Mouse (Mus musculus) thymus, postnatal 25 days (tissue): Measurements from ENCODE around the gene Apol7e.
"Not testable (repeated sequence)": the region's sequence is repeated elsewhere in the genome, so short reads cannot be mapped to it uniquely, and the experiment has no call there.

Experiments used
- DNase-seq: peaks from one replicate; pipeline ENCODE4 v3.0.0; 2022

The Apol7e gene

DNA sequence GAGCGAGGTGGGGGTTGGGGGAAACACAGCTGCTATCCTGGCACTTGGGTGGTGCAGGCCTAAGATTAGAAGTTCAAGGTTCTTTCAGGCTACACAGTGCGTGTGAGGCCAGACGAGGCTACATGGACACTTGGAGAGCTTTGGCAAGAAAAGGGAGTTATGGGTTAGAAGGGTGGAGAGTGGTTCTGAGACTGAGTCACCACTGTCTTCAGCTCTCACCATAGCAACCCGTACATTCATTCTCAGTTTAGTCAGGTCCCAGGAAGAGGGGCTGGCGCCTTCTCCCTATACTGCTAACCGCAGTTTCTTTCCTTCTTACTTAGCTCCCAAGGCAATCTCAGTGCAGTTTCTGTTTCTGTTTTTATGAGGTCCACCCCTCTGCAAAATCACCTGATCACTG lies 42.9 kb downstream of the Apol7e start:
- not testable (repeated sequence) for DNase-seq

- no peak for DNase-seq
These were observed 46.0 kb downstream of the Apol7e start for GRCm38 (mm10) chr15:77744632-77745031.

DNA sequence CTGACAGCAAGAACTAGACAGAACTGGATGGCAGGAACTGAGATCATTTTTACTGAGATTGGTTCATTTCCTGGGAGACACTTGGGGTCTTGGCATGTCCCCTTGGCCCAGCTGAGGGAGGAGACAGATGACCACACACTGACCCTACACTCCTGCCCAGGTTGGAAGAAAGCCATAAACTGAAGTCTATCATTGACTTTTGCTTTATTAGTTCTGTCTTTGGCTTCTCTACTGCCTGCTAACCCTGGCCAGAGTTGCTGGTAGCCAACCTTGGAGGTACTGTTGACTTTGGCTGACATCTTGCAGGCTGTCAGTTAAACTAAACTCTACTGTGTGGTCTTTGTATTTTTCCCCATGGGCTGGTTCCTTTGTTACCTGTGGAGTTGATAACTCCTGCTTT lies 46.4 kb downstream of the Apol7e start:
- DNase-seq = no peak

GRCm38 (mm10) chr15:77746326-77746725 lies 47.7 kb downstream of the Apol7e start:
- no peak for DNase-seq

GRCm38 (mm10) chr15:77748414-77748813 lies 49.8 kb downstream of the Apol7e start:
- DNase-seq = no peak

- no peak for DNase-seq
These were observed 51.1 kb downstream of the Apol7e start for GRCm38 (mm10) chr15:77749717-77750116.

- DNase-seq = peak; percentile 63
These were observed 51.8 kb downstream of the Apol7e start for GRCm38 (mm10) chr15:77750461-77750860.

DNA sequence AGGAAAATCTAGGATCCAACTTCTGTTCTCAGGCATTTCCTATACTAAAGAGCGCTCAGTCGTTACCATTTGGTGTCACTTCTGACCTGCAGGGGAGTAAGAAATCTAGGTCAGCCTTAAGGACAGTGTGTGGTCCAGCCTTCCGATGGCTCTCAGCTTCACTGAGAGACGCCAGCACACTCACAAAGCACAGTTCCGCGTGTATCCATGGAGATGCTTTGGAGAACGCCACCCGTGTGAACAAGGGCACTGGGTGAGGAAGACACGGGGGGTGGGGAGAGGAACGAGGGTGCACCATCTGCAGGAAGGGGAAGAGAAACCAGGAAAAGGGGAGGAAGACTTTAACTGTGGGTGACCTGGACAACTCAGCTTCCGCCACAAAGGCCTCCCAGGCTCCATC lies 53.8 kb downstream of the Apol7e start:
- DNase-seq = no peak

DNA sequence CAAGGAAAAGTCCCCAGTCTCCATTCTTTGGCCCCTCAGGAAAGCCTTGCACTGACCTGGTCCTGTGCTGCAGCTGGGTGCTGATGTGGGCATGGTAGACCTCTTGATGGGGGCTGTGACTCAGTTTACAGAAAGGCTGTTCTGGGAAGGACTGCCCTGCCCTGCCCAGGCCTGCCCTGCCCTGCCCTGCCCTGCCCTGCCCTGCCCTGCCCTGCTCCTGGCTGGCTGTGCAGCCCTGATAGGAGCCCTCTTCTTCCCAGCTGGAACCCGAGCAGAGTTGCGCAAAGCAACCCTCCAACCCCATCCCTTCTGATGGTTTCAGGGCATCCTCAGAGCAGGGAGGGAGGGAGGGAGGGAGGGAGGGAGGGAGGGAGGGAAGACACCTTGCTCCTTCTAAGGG lies 56.5 kb downstream of the Apol7e start:
- DNase-seq = no peak

- DNase-seq = no peak
These were observed 57.4 kb downstream of the Apol7e start for GRCm38 (mm10) chr15:77756081-77756480.

GRCm38 (mm10) chr15:77756848-77757247 lies 58.2 kb downstream of the Apol7e start, which contains the start of gene Apol8:
Apol8 (minus strand) TSS chr15:77757003.
- peak; percentile 68 for DNase-seq

- DNase-seq = no peak
These were observed 59.0 kb downstream of the Apol7e start for GRCm38 (mm10) chr15:77757586-77758226.

GRCm38 (mm10) chr15:77760037-77760436 lies 61.4 kb downstream of the Apol7e start:
- DNase-seq = no peak

GRCm38 (mm10) chr15:77761083-77761482 lies 62.4 kb downstream of the Apol7e start:
- DNase-seq = no peak

DNA sequence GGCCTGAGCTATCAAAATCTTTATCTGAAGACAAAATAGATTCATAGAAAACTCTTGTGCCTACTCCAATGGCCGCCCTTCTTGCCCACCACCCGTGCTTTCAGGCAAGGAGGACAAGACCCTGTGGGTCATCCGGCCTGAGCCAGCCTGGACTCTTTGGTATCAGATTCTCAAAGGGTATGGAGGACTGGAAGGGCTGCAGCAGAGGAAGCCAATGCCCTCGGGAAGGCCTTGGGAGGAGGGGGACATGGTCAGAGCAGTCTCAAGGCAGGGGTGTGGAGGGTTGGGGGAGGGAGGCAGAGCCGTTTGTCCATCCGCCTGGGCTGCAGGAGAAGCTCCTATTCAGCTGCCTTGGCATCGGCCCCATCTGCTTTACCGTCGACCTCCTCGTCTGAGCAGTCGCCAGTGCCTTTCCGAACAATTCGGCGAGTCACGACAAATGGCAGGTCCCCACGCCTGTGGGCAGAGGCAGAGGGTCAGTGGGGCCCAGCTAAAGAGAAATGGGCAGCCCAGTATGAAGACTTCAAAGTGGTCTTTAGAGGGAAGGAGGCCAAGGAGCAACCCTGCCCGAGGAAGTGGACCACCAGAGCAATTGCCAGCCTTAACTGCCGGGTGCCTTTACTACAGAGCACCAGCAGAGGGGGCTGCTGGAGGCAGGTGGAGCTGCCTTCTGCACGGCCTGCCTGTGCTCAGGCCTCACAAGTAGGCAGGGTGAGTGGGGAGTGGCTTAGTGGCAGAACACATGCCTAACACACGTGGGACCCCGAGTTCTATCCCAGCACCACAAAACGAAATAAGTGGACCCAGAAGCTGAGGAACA lies 63.1 kb downstream of the Apol7e start:
- DNase-seq = peak; percentile 57

GRCm38 (mm10) chr15:77763050-77763449 lies 64.4 kb downstream of the Apol7e start:
- DNase-seq = no peak

DNA sequence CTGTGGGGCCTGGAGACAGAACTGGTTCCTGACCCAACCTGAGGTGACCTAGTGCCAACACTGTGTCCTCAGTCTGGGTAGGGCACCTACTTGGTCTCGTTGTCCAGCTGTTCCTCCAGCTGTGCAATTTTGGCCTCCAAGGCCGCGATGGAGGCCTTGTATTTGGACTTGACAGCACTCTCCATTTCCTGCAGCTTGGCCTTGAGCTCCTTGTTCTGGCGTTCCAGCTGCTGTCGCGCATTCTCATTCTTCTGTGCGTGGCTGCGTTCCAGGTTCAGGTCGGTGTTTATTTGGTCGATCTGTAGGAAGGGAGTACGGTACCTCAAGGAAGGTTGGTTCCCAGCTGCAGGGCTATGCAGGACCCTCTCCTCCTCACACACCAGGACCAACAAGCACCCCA lies 65.0 kb downstream of the Apol7e start:
- DNase-seq = no peak

- DNase-seq = no peak
These were observed 65.8 kb downstream of the Apol7e start for GRCm38 (mm10) chr15:77764391-77765006.

- no peak for DNase-seq
These were observed 66.9 kb downstream of the Apol7e start for GRCm38 (mm10) chr15:77765484-77766093.

DNA sequence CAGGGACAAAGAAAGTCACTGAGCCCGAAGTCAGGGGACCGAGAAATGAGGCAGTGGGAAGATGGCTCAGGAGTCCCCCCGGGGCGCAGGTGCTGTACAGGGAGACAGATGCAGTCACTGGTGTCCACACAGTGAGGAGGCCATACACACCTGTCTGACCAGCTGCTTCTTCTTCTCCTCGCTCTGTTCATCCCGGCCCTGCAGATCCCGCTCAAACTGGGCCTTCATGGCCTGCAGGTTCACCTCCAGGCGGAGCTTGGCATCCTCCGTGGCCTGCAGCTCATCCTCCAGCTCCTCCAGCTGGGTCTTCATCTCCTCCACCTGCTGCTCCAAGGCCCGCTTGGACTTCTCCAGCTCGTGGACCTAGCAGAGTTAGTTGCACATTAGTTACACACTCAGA lies 68.3 kb downstream of the Apol7e start:
- DNase-seq = no peak
